In the genomic region with DNA sequence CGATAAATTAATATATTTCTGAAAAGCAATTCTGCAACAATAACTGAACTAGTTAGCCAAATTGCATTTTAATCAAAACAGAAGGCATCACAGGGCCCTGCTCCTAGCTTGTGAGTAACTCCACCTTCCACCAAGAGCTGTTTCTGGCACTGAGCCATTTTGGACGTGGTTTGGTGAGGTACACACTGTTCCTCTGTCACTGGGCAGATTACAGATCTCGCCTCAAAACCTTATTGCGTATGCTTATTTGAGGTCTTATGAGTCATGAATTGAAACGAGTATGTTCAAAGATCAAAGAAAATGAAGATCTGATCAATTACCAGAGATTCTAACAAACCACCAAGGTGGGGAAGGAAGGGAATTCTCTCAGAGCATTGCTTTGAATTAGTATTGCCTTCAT, we compare ENCODE assay signal across 20 mouse cellular contexts. TPM values are rescaled to one million over a fixed set of nuclear protein-coding genes. Genes with fewer than 3 reads are reported as not detected.
DNase-seq lines count a peak whose midpoint lies in the region; ATAC-seq and TF ChIP-seq lines count a peak whose summit lies in the region.
"Had no signal": no experiment of that assay in that cellular context is flagged by ENCODE, and none has a peak within 500 bp of the region (broad histone marks: within the 10 kb centered on the region; RNA-seq: fewer than 3 reads in every experiment).

No protein-coding gene starts in this region.

- peak; percentile 65 for ATAC-seq in inflammation-experienced regulatory T-cells, adult 6 months
- no peak for ATAC-seq in stomach, postnatal 0 days (ENCODE audit: low FRiP score, low TSS enrichment)
- ATAC-seq: intestine, embryonic 16.5 days; lung, postnatal 0 days had no signal

- H3K4me3 ChIP-seq in stomach, postnatal 0 days (ENCODE audit: low read depth, low read length) = no peak overlapping the region
- H3K4me3 ChIP-seq: gastrocnemius, adult 2 months; hindbrain, embryonic 13.5 days; limb, embryonic 13.5 days; liver, embryonic 15.5 days; midbrain, embryonic 10.5 days; neural tube, embryonic 13.5 days had no signal

- no peaks in the 10 kb centered on the region for H3K27me3 ChIP-seq in stomach, postnatal 0 days (ENCODE audit: control insufficient read depth, insufficient read depth, low read length)
- H3K27me3 ChIP-seq: hindbrain, embryonic 13.5 days; limb, embryonic 13.5 days; liver, embryonic 15.5 days; neural tube, embryonic 13.5 days had no signal

- TF ChIP-seq CTCF in stomach, postnatal 0 days (IDR thresholded peaks at IDR 0.05; ENCODE audit: low read depth) = no peak

- 0 out of 2 replicates have a peak, but pooled peaks cover 4% of the 10 kb centered on the region for H3K9me3 ChIP-seq in stomach, postnatal 0 days (ENCODE audit: control insufficient read depth, low read length)
- H3K9me3 ChIP-seq: liver, embryonic 15.5 days; neural tube, embryonic 13.5 days had no signal

- no peak overlapping the region for H3K27ac ChIP-seq in stomach, postnatal 0 days (replicated peaks)
- H3K27ac ChIP-seq: gastrocnemius, adult 2 months; hindbrain, embryonic 13.5 days; limb, embryonic 13.5 days; liver, embryonic 15.5 days; midbrain, embryonic 10.5 days; neural tube, embryonic 13.5 days had no signal

- DNase-seq in testis, postnatal 14 days (ENCODE audit: low spot score) = peak; percentile 36
- no peak for DNase-seq in testis, postnatal 10 days (ENCODE audit: low spot score)
- DNase-seq in CD8-positive naive resting alpha-beta T cell, adult 2 months (ENCODE audit: low read depth in 2 of 2, low spot score in 2 of 2) = peak; percentile 49 to 64
- peak; percentile 35 for DNase-seq in stomach, postnatal 0 days (ENCODE audit: low spot score)
- DNase-seq in spleen, postnatal 14 days (ENCODE audit: low spot score in 2 of 2) = no peak
- no peak for DNase-seq in spleen, postnatal 4 days (ENCODE audit: low spot score in 2 of 2)
- DNase-seq: adrenal gland, postnatal 14 days; cerebellum, adult 2 months; cerebellum, postnatal 36 days; gastrocnemius, adult 2 months; heart, postnatal 10 days had no signal

- no peaks in the 10 kb centered on the region for H3K4me1 ChIP-seq in stomach, postnatal 0 days (replicated peaks; ENCODE audit: control insufficient read depth, insufficient read depth)
- H3K4me1 ChIP-seq: hindbrain, embryonic 13.5 days; limb, embryonic 13.5 days; liver, embryonic 15.5 days; midbrain, embryonic 10.5 days; neural tube, embryonic 13.5 days had no signal

- 55% methylated on average over 5 of the region's 5 CpGs for WGBS in stomach, postnatal 0 days

- no peak for TF ChIP-seq EP300 in stomach, postnatal 0 days (optimal IDR thresholded peaks at IDR 0.05)

- no peak overlapping the region for H3K9ac ChIP-seq in stomach, postnatal 0 days (ENCODE audit: low read length)
- H3K9ac ChIP-seq: hindbrain, embryonic 13.5 days; limb, embryonic 13.5 days; liver, embryonic 15.5 days; neural tube, embryonic 13.5 days had no signal

- H3K4me2 ChIP-seq in stomach, postnatal 0 days (replicated peaks; ENCODE audit: low read depth) = no peak overlapping the region
- H3K4me2 ChIP-seq: heart, embryonic 11.5 days; hindbrain, embryonic 13.5 days; limb, embryonic 13.5 days; liver, embryonic 15.5 days; neural tube, embryonic 13.5 days had no signal

- no peaks in the 10 kb centered on the region for H3K36me3 ChIP-seq in stomach, postnatal 0 days (ENCODE audit: control insufficient read depth, insufficient read depth, low read length)
- H3K36me3 ChIP-seq: hindbrain, embryonic 13.5 days; limb, embryonic 13.5 days; liver, embryonic 15.5 days; midbrain, embryonic 10.5 days; neural tube, embryonic 13.5 days had no signal

RNA-seq across cellular contexts. Expression of gene Sox5, which starts 22.5 kb away (rescaled TPM):
- polyA plus RNA-seq in inflammation-experienced regulatory T-cells, adult 6 months (2017; shearing (Covaris generic)) = under 1 TPM in 1 of 3 experiments, not detected in 2; 0.27 TPM
- 9.0 and 9.8 TPM in 2 replicates for polyA plus RNA-seq in stomach, postnatal 0 days (2015; fragmentation: Nextera tagmentation; extraction: Ambion mirVana)

Comparison
In these comparisons a context has a peak if more than half of its experiments do, and no peak if none do; other contexts are left out.
1. DNase-seq: peak in testis, postnatal 14 days (single experiment), CD8-positive naive resting alpha-beta T cell, adult 2 months (2 of 2) and stomach, postnatal 0 days (single experiment); none in testis, postnatal 10 days (single experiment), spleen, postnatal 14 days (0 of 2) and spleen, postnatal 4 days (0 of 2).